Mouse (Mus musculus): ENCODE measurements at regions not wholly inside any gene's neighbourhood (a gene's known extent, or its start where the extent isn't known, plus 50 kb on each side); places are given as distances from the start of the nearest gene placed in this dataset.

DNA sequence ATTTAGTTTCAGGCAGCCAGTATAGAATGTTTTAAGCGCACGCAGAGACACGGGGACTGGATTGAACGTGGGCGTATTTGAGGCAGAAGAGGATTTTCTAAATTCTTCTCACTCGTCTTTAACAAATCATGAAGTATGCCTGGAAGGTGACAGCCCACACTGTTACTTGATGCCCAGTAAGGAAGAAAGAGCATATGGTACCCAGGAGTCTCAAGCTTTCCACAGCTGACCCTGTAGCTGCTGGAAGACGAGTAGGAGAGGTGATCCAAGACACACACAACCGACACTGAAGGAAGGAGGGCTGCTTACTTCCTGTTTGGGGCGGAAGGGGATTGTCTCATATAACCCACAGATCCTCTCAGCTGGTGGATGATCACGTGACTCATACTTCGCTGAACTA is 56.9 kb upstream of the Nphp3 start:
- H3K4me3 ChIP-seq (ENCODE audit: low read depth, low read length), result no peak overlapping the region
- H3K27me3 ChIP-seq (replicated peaks; ENCODE audit: insufficient read depth, low read length), result no peaks in the 10 kb centered on the region
- no peaks in the 10 kb centered on the region for H3K36me3 ChIP-seq (ENCODE audit: insufficient read depth, low read length)
- no peak overlapping the region for H3K4me2 ChIP-seq (replicated peaks; ENCODE audit: low read depth, low read length)
- no peak overlapping the region for H3K9ac ChIP-seq (replicated peaks; ENCODE audit: low read depth)
- no peak overlapping the region for H3K27ac ChIP-seq (ENCODE audit: low read length)
- no peak for TF ChIP-seq EP300 (IDR thresholded peaks at IDR 0.05)
- no peak for TF ChIP-seq CTCF (IDR thresholded peaks at IDR 0.05)
- H3K4me1 ChIP-seq (ENCODE audit: insufficient read depth, low read depth, low read length), result no peaks in the 10 kb centered on the region
- WGBS, result 72% methylated on average over 11 of the region's 11 CpGs
- H3K9me3 ChIP-seq (ENCODE audit: low read length), result no peaks in the 10 kb centered on the region
- DNase-seq (ENCODE audit: low spot score) (no peak), ATAC-seq (no peak)

DNA sequence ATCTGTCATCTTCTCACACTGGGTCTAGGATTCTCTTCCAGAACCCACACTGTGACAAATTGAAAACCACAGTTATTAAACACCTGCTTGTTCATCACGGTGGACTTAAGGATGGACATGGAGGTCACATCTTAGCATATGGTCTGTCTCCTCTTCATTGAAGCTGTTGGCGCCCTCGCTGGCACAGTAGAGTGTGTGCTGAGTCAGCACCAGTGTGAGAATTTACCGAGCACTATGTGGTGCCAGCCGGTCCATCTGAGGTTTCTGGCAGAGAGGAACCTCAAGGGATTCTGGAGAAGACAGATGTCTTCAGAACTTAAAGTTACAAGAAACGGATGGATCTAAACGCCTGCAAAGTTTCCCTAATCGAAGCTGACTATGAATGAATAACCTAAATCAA is 50.5 kb upstream of the Nphp3 start:
- Histone ChIP-seq H3K27me3 (replicated peaks; ENCODE audit: insufficient read depth, low read length) (no peaks in the 10 kb centered on the region), H3K4me3 (ENCODE audit: low read depth, low read length) (no peak overlapping the region), H3K4me2 (replicated peaks; ENCODE audit: low read depth, low read length) (no peak overlapping the region), H3K36me3 (ENCODE audit: insufficient read depth, low read length) (no peaks in the 10 kb centered on the region), H3K4me1 (ENCODE audit: insufficient read depth, low read depth, low read length) (no peaks in the 10 kb centered on the region), H3K9ac (replicated peaks; ENCODE audit: low read depth) (no peak overlapping the region), H3K9me3 (ENCODE audit: low read length) (no peaks in the 10 kb centered on the region), H3K27ac (ENCODE audit: low read length) (no peak overlapping the region)
- WGBS, result 92% methylated on average over 8 of the region's 8 CpGs
- DNase-seq (ENCODE audit: low spot score), result no peak
- ATAC-seq, result no peak
- TF ChIP-seq EP300 (IDR thresholded peaks at IDR 0.05) (no peak), CTCF (IDR thresholded peaks at IDR 0.05) (no peak)

Data from lung, postnatal 0 days (tissue).